ENCODE assay signal across 18 mouse cellular contexts in the genomic region with DNA sequence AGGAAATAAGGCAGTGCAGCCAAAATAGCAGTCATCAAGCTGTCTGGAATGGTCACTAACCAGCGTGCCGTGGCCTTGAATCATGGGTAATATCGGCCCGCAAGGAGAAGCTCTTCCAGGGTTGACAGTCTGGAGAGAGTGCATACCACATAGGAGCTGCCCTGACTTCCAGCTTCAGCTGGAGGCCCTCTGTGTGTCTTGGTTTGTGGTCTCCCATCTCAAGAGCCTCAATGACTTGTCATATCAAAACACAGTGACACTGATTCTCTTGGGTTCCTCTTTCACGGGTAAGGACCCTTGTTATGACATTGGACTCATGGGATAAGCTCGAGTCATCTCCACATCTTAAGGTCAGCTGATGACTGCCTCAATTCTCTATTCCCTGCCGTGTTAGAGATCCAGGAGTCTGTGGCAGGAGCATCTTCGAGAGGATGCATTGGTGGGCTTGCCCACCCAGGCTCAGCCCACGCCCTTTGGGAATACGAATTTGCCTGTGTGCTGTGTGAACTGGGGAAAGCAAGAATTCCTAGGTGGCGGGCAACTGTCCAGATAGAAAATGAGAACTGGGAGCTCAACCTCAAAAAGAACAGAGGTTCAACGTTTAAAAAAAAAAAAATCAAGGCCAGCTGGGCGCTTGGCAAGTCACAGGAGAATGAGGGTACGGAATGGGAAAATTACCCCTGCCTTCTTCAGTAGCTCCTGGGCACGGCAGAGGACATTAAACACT.
A peak's percentile ranks its signal among the peaks of the same experiment; 100 is the strongest.
DNase-seq lines count a peak whose midpoint lies in the region; ATAC-seq and TF ChIP-seq lines count a peak whose summit lies in the region.
"Had no signal": no experiment of that assay in that cellular context is flagged by ENCODE, and none has a peak within 500 bp of the region (broad histone marks: within the 10 kb centered on the region; RNA-seq: fewer than 3 reads in every experiment).

No protein-coding gene starts in this region.

- DNase-seq in heart, adult 11 months: peak; percentile 79
- DNase-seq in CH12.LX (ENCODE audit: extremely low read depth): peak; percentile 30
- no peak for DNase-seq in layer of hippocampus, postnatal 14 days (ENCODE audit: low spot score in 2 of 2)
- DNase-seq in layer of hippocampus, adult 11-12 months (ENCODE audit: low spot score): no peak
- DNase-seq: cerebellum, adult 11-12 months; cerebellum, adult 9-10 months; cerebellum, postnatal 25 days; forebrain, postnatal 0 days; gastrocnemius, postnatal 14 days; heart, postnatal 10 days; heart, postnatal 4 days had no signal

- no peaks in the 10 kb centered on the region for H3K36me3 ChIP-seq in heart, embryonic 12.5 days
- no peaks in the 10 kb centered on the region for H3K36me3 ChIP-seq in CH12.LX (replicated peaks in 1 of 2; ENCODE audit: control insufficient read depth in 1 of 2, insufficient read depth in 1 of 2, low read length in 1 of 2)
- H3K36me3 ChIP-seq: embryonic facial prominence, embryonic 13.5 days; forebrain, embryonic 12.5 days; G1E; hindbrain, embryonic 12.5 days had no signal

- no peak for TF ChIP-seq CTCF in CH12.LX (conservative IDR thresholded peaks at IDR 0.05 in 1 of 2, IDR thresholded peaks at IDR 0.05 in 1 of 2; ENCODE audit: low read depth in 2 of 2, low read length in 2 of 2)

- H3K27ac ChIP-seq in heart, embryonic 12.5 days (ENCODE audit: poor library complexity, severe bottlenecking): no peak overlapping the region
- H3K27ac ChIP-seq in CH12.LX (ENCODE audit: insufficient read depth, low read depth): no peak overlapping the region
- H3K27ac ChIP-seq: embryonic facial prominence, embryonic 13.5 days; forebrain, embryonic 12.5 days; hindbrain, embryonic 12.5 days had no signal

- no peak overlapping the region for H3K9ac ChIP-seq in heart, embryonic 12.5 days
- H3K9ac ChIP-seq in CH12.LX (ENCODE audit: insufficient read depth, low read depth): peak overlapping the region; percentile 67
- H3K9ac ChIP-seq: embryonic facial prominence, embryonic 13.5 days; forebrain, embryonic 12.5 days; forebrain, postnatal 0 days; hindbrain, embryonic 12.5 days had no signal

- no peaks in the 10 kb centered on the region for H3K79me2 ChIP-seq in CH12.LX (replicated peaks; ENCODE audit: control insufficient read depth, extremely low read depth, insufficient read depth, poor library complexity, severe bottlenecking)

- WGBS in heart, embryonic 12.5 days: 87% methylated on average over 15 of the region's 15 CpGs

- dilution Hi-C loops in CH12.LX (cut with MboI; ENCODE audit: extremely low pct_ligation_motif_present, extremely low pct_unique_long_range_greater_than_20kb, low sequenced_read_pairs): no loop called here

- H3K4me1 ChIP-seq in heart, embryonic 12.5 days (replicated peaks): no peaks in the 10 kb centered on the region
- peaks cover 10 to 33% of the 10 kb centered on the region in 2 experiments for H3K4me1 ChIP-seq in CH12.LX (ENCODE audit: control insufficient read depth in 1 of 2, insufficient read depth in 2 of 2)
- H3K4me1 ChIP-seq: embryonic facial prominence, embryonic 13.5 days; forebrain, embryonic 12.5 days; hindbrain, embryonic 12.5 days had no signal

- no peak for ATAC-seq in heart, embryonic 12.5 days (ENCODE audit: insufficient number of reproducible peaks, low FRiP score)
- peak; percentile 82 for ATAC-seq in granulocyte monocyte progenitor cell, adult 5-6 weeks (replicated peaks; ENCODE audit: poor library complexity, severe bottlenecking)
- ATAC-seq: forebrain, postnatal 0 days; hindbrain, embryonic 16.5 days had no signal

- H3K4me2 ChIP-seq in heart, embryonic 12.5 days: no peak overlapping the region
- H3K4me2 ChIP-seq in CH12.LX (ENCODE audit: insufficient read depth, low read depth, poor library complexity, severe bottlenecking): peak overlapping the region; percentile 72
- H3K4me2 ChIP-seq: embryonic facial prominence, embryonic 13.5 days; forebrain, embryonic 12.5 days; hindbrain, embryonic 12.5 days had no signal

- no peaks in the 10 kb centered on the region for H3K27me3 ChIP-seq in heart, embryonic 12.5 days (replicated peaks)
- no peaks in the 10 kb centered on the region for H3K27me3 ChIP-seq in CH12.LX (replicated peaks)
- H3K27me3 ChIP-seq: embryonic facial prominence, embryonic 13.5 days; forebrain, embryonic 12.5 days; hindbrain, embryonic 12.5 days had no signal

- H3K9me3 ChIP-seq in heart, embryonic 12.5 days (replicated peaks): no peaks in the 10 kb centered on the region
- H3K9me3 ChIP-seq in CH12.LX (replicated peaks; ENCODE audit: low read length): no peaks in the 10 kb centered on the region
- H3K9me3 ChIP-seq: embryonic facial prominence, embryonic 13.5 days; forebrain, embryonic 12.5 days; hindbrain, embryonic 12.5 days had no signal

- in situ Hi-C loops in CH12.LX (cut with MboI; ENCODE audit: low pct_ligation_motif_present, low pct_unique_long_range_greater_than_20kb, low sequenced_read_pairs): no loop called here

- TF ChIP-seq POLR2A in CH12.LX (IDR thresholded peaks at IDR 0.05; ENCODE audit: low read depth, low read length): no peak

- no peak overlapping the region for H3K4me3 ChIP-seq in heart, embryonic 12.5 days
- H3K4me3 ChIP-seq in CH12.LX (replicated peaks in 1 of 3; ENCODE audit: low read depth in 2 of 3, low read length in 2 of 3, poor library complexity in 1 of 3): no peak overlapping the region
- H3K4me3 ChIP-seq: embryonic facial prominence, embryonic 13.5 days; forebrain, embryonic 12.5 days; hindbrain, embryonic 12.5 days had no signal

- TF ChIP-seq EP300 in CH12.LX (IDR thresholded peaks at IDR 0.05; ENCODE audit: low read length): no peak

- TF ChIP-seq RAD21 in CH12.LX (IDR thresholded peaks at IDR 0.05; ENCODE audit: low read depth, low read length): no peak

TF ChIP-seq in CH12.LX, 34 proteins besides CTCF, POLR2A, EP300 and RAD21:
- TF ChIP-seq JUN (IDR thresholded peaks at IDR 0.05; ENCODE audit: insufficient read depth, low read depth, low read length) (no peak), ZNF384 (IDR thresholded peaks at IDR 0.05; ENCODE audit: low read depth, low read length) (peak; percentile 65)

Comparison
In these comparisons a context has a peak if more than half of its experiments do, and no peak if none do; other contexts are left out.
1. DNase-seq: peak in heart, adult 11 months (single experiment) and CH12.LX (single experiment); none in layer of hippocampus, postnatal 14 days (0 of 2) and layer of hippocampus, adult 11-12 months (single experiment).